Mouse (Mus musculus): ENCODE measurements around the gene Idh1.

Gene Idh1

DNA sequence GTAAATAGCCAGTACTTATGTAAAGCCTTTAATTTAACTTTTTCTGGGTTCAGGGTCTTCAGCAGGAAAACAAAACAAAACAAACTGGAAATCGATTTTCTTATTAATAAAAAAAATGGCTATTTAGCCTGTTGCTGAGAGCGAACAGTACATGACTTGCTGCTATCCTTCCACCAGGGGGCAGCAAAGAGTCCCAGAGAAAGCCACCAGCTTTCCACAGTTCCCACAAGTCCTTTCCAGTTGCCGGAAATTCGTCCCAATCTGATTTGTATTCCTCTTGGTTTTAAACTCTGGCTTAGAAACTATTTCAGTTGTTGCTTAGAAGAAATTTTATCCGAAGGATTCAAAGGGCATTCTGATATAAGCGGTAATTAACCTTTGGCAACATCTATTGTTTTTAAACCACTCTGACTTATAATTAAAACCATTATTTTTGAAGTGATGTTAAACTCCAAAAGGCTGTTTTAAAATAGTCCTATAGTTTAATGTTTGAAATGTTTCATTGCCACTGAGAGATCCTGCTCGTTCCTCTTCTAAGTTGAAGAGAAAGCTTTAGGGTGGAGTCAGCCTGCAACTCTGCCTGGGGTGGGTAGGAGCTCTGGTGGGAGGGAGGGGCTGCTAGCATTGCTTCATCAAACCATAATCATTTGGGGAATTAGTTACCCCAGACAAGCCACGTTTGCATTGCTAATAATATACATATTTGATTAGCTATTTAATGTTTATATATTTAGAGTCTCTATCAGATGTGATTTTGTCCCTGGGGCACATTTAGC, 74.1 kb downstream of the Idh1 start:
- DNase-seq = peak; percentile 17

DNA sequence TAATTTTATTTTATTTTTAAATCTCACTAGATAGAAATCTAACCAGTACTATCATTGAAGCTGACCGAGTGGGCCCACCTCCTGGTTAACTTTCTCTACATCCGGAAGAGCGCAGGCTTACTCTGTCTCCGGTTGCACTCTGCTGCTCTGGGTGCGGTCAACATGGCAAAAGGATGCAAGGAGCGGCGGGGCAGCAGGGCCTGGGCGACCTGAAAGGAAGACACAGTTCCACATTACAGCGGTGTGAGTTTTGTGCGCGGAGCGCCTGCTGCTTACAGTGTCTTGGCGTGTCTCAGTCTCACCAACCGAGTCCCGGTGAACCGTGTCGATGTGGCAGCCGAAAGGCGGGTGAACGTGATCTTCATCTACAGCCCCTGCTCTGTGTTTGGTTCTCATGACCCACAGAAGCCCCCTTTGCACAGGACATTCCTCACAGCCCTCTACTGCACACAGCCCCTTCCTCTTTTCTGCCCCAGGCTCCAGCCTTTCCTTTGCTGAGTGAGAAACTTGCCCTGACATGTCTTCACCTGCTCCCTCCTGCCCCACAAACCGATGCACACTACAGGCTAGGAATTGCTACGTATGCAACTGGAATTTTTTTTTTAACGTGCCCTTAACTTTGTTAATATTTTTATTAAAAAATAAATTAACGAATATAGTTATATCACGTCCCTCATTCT, 76.4 kb downstream of the Idh1 start:
- no peak for DNase-seq

DNA sequence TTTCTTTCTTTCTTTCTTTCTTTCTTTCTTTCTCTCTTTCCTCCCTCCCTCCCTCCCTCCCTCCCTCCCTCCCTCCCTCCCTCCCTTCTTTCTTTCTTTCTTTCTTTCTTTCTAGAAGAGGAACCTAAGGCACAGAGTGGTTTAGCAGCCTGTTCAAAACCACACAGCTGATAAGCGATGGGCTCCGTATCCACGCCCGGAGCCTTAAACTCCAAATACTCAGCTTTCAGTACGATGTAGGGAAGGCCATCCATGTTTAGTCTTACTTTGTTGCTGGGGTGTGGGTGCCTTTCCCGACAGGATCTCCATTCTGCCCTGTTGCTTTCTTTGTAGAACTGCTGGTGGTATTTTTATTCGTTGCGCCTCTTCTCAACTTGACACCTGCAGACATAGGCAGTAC, 77.1 kb downstream of the Idh1 start:
- DNase-seq = no peak
